Mouse (Mus musculus) gastrocnemius, postnatal 4 days (tissue): Measurements from ENCODE around the gene Hcn2. TPM values are rescaled to one million over a fixed set of nuclear protein-coding genes. Genes with fewer than 3 reads are reported as not detected.

Source experiments
- DNase-seq, 2 experiments: peaks; one replicate each; pipeline ENCODE4 v3.0.0; 2021 to 2022; ENCODE audit warnings: low spot score in 2 of 2, mixed read lengths in 2 of 2
- total RNA-seq, 2 experiments: library from RNA; stranded (reverse); gene quantifications; 2 replicates each; pipeline ENCODE4 v1.2.3; 2021

Hcn2 gene
- total RNA-seq, 2 experiments from 2014 or later: 0.96 TPM

DNA sequence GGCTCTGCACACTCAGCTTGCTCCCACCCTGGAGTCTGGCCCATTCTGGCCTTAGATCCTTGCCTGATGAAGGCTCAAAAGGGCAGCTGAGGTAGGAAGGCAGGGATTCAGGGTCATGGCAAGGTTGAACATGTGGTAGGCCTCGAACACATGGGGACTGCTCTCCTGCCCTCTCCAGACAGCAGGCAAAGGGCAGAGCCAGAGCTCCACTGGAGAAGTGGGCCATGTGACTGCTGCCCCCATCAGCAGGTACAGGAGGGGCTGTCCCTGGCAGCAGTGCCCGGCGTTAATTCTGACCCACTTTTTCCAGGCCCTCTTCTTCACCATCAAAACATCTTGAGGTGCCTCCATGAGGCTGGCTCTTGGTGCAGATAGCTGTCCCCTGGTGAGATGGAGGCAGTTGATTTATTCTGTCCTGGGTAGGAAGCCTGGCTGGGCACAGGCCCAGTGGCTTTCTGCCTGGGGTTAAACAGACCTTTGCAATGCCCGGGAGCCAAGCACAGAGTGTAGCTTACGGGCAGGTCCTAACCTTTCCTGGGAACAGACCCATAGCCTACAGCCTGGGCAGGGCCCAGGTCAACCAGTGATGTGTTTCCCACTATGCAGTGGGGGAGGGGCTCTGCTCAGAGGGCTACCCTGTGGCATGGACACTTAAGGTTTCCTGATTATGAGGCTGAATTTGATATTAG is 9.9 kb upstream of the Hcn2 start:
- DNase-seq: no peak

DNA sequence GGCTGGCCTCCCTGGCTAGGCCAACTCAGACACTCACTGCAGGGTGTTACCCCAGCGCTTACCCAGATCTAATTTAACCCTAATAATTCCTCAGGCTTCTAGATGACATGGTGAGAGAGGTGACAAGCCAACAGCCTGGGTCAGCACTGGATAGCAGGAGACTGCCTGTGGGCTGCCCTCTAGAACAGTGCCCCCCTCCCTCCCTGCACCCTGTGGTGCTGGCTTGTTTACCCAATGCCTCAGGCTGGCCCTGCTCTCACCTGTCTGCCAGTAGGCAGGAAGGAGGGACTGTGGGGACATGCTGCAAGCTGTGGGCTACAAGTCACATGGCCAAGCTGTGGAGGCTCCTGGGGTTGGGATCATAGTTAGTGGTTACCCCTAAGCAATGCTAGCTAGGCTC is 9.3 kb upstream of the Hcn2 start:
- DNase-seq: no peak

DNA sequence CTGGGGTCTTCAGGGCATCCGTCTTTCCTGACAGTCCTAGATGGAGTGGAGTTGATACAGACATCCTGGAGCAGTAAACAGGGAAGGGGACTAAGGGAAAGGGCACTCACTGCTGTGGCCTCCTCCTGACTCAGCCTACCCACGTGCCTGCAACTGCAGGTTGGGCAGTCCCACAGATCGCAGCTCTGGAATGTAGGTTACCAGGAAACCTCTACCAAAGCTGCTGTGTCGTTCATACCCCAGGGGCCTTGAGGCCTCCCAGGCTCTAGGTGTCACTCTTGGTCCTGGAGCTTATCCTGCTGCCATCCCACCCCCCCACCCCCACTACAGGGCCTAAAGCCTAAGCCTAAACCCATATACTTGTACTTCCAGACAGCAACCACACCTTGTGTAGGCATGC is 8.7 kb upstream of the Hcn2 start:
- DNase-seq: no peak

DNA sequence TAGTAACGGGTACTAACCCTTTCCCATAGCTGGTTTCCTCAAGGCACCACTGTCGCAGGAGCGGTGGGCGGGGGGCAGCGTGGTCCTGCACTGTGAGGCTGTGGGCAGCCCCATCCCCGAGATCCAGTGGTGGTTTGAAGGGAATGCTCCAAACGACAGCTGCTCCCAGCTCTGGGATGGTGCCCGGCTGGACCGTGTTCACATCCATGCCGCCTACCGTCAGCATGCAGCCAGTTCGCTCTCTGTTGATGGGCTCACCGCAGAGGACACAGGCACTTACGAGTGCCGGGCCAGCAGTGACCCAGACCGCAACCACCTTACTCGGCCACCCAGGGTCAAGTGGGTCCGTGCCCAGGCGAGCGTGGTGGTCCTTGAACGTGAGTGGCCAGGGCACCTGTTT is 7.8 kb upstream of the Hcn2 start:
- no peak for DNase-seq

DNA sequence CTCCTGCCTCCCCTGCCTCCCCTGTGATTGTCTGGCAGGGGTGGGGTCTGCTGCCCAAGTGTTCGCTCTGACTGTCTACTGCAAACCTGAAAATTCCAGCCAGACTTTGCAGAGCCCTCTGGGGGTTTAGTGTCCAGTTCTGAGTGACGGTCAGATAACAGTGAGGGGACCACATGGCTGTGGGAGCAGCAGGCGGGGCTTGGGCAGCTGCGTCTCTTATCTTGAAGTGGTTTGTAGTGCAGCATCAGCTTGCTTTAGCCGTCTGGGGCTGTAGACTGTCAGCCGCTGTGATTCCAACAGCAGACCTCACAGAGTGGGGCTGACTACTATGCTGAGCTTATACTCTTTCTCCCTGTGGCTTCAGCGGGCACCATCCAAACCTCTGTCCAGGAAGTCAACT is 7.1 kb upstream of the Hcn2 start:
- no peak for DNase-seq

DNA sequence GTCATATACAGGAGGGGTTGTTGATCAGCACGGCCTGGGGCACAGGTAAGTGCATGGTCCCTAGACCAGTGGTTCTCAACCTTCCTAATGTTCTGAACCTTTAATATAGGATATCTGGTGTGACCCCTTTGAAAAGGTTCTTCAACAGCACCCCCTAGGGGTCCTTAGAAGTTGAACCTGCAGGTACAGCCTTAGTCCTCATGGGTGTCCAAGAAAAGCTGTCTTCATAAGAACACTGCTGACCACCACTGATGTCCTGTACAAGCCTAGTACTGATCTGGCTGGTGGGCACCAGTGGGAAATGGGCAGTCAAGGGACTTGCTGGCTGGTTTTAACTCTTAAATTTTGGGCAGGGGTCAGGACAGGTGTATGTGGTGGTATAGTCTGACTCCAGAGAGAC is 4.4 kb upstream of the Hcn2 start:
- no peak for DNase-seq

DNA sequence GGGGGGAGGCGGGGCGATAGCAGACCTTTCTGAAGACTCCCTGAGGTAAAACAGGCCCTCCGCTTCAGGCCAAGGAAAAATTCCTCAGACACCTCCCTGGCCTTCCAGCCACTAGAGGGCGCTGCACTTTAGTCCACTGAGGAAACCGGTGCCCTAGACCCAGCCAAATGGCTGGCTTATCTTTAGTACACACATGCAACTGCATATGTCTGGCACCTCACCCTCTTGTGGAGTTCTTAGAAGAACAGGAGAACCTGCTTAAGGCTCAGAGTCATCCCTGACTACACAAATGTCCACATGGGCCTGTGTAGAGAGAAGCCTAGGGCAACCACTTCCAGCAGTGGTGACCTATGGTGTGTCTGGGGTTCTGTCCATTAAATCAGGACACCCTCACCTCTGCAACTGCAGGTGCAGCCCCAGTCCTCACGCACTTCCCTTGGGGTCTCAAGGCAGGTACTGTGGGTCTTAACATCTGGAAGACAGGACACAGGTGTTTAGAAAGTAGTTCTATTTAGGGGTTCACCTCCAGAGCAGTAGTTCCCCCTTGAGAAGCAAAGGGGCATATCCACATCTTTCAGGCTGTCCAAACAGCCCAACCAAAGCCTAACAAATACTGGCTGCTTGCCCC is 3.8 kb upstream of the Hcn2 start:
- peak; percentile 68 to 79 for DNase-seq

DNA sequence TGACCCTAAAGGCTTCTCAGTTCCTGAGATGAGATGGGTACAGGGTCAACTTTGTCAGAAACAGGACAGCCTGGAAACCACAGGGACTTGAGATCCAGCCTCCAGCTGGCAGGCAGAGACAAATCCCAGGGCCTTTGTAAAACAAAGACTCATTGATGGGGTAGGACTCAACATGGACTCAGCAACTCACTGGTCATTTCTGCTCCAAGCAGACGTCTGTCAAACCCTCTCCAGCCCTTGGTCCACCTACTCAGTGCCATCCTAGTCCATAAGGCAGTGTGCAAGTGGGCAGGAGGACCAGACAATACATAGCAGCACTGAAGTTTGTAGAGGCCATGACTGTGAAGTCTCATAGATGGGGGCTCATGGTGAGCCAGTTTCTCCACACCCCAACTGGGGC is 3.3 kb upstream of the Hcn2 start:
- no peak for DNase-seq

DNA sequence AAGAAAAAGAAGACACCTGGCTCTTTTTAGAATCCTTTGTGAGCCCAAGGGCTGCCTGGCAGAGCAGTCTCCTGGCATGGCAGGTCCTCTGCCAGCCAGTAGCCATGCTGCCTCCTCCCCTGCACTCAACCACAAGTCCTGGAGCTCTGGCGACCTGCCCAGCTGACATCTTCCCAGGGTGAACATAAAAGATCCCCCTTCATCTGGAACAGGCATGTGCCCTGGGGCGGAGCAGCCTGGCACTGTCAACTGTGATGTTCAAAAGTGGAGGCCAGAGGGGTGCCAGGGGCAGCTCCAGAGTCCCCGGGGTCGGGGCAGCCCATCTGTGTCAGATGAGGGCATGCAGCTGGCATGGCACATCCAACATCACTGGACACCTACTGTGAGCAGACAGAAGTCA is 1.4 kb upstream of the Hcn2 start:
- DNase-seq: no peak

DNA sequence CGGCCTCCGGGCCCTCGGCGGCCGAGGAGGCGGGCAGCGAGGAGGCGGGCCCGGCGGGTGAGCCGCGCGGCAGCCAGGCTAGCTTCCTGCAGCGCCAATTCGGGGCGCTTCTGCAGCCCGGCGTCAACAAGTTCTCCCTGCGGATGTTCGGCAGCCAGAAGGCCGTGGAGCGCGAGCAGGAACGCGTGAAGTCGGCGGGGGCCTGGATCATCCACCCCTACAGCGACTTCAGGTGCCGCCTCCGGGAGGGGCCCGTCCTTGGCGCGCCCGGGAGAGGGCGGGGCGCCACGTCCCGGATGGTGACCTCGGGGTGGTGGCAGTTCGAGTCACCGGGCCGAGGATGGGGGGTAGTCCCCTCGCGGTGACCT is 538 bp downstream of the Hcn2 start:
- no peak for DNase-seq

DNA sequence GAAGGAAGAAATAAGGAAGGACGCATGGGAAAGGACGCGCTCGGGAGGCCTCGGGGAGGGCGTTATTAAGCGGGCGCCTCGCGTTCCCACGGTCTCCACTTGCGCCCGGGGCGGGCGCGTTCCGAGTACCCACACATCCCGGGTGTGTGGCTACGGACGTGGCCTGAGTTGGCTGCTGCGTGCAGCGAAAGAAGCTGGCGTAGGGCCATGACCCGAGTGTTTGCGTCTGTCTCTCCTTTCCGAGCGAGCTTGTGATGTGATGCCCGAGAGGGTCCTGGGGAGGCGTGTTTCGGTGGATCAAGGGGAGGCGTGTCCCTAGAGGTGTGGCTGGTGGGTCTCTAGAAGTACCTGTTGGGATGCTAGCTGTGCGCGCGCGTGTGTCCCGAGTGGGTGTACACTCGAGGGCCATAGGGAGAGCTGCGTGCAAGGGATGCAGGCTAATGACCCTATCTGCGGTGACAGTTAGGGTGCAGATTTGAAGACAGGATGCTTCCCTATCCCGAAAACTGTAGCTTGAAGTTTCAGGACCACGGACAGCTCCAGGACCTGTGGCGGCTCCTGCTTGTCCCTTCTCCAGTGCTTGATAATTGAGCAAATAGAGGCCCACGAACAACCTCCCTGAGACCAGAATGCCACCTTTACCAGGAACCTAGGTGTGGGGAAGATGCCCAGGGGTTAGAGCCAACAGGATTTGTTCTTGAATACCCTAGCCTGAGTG is 1.4 kb downstream of the Hcn2 start:
- peak; percentile 56 to 78 for DNase-seq

DNA sequence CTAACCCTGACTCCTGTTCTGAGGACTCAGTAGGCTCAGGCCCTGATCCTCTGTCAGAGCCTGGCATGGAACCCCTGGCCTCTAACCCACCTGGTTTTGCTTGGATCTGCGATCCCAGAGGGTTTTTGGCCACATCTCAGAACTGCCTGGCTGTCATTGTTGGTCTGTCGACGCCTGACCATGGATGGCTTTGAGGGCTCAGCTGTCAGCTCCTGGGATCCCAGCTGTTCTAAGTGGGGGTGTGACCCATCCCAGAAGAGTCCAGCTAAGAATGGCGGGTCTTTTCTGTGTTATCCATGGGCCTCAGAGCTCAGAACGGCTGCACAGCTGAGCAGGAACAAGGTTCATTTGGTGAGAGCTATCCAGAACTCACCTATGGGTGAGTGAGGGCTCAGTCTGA is 4.7 kb downstream of the Hcn2 start:
- DNase-seq: no peak

DNA sequence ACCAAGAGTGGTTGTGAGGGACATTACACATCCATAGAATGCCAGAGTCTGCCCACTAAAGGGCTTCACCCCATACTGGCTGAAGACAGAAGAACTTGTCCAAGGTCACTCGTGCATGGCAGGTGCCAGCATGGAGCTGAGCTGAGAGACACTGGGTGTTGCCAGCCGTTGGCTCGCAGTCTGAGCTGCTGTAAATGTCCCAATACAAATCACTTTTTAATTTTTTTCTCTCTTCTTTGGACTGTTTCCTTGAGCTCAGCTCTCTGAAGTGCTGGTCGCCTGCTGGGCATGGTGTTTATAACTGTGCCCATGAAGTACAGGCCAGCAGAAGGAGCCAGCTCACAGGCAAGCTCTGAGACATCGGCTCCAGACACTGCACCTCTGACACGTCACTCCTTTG is 6.6 kb downstream of the Hcn2 start:
- no peak for DNase-seq

DNA sequence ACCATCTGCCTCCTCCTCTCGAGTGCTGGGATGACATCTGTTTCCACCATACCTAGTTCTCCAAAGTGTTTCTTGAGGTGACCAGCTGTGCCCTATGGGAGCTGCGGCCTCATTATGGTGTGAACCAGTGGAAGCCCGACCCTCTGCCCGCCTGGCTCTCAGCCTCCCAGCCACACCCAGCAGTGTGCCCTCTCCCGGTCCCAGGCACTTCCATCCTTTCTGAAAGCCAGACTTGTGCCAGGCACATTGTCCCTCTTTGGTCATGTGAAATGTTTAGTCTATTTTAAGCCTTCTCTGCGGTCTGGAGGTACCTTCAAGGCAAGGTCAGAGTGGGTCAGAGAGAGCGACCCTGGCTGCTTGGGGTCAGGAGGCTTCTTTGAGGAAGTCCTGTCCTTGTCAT is 7.3 kb downstream of the Hcn2 start:
- DNase-seq: no peak

DNA sequence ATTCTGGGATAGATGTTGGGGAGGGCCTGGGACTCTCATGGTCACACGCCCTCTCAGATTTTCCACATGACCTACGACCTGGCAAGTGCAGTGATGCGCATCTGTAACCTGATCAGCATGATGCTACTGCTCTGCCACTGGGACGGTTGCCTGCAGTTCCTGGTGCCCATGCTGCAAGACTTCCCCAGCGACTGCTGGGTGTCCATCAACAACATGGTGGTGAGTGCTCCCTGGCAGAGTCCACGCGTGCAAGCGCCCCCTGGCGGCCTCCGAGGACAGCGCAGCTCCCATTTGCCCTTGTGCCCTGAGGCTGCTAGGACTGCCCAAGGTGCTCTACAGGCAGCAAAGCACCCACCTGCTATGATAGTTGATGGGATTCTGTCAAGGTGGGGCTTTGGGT is 9.7 kb downstream of the Hcn2 start:
- DNase-seq: peak in 1 of 2 experiments; percentile 48

DNA sequence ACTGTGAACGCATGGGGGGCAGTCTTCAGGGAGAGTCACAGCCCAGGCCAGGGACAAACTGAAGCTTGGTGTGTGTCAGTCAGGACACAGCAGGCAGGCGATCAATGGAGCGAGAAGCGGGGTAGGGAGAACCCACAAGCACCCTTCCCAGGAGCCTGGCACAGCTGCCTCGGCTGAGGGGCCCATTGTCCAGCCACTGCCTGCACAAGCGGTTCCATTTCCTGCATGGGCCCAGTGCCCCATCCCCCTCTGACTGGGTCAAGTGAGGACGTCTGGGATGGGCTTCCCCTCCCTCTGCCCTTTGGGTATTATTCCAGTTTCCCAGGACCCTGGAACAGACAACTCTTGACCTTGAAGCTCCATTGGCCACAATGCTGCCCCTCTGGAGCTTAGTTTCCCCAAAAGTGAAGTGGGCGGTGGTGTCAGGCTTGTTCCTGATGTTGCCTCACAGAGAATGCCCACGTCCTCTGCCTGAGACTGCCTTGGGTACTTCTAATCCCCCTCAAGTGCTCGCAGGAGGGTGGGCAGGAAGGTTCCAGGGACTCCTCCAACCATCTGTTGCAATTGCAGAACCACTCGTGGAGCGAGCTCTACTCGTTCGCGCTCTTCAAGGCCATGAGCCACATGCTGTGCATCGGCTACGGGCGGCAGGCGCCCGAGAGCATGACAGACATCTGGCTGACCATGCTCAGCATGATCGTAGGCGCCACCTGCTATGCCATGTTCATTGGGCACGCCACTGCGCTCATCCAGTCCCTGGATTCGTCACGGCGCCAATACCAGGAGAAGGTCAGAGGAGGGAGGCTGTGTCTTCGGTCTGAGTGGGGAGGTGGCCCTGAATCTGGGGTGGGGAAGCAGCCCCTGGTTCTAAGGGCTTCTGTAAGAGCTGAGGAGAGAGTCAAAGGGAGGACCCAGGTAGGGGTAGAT is 12.2 kb downstream of the Hcn2 start:
- no peak for DNase-seq

DNA sequence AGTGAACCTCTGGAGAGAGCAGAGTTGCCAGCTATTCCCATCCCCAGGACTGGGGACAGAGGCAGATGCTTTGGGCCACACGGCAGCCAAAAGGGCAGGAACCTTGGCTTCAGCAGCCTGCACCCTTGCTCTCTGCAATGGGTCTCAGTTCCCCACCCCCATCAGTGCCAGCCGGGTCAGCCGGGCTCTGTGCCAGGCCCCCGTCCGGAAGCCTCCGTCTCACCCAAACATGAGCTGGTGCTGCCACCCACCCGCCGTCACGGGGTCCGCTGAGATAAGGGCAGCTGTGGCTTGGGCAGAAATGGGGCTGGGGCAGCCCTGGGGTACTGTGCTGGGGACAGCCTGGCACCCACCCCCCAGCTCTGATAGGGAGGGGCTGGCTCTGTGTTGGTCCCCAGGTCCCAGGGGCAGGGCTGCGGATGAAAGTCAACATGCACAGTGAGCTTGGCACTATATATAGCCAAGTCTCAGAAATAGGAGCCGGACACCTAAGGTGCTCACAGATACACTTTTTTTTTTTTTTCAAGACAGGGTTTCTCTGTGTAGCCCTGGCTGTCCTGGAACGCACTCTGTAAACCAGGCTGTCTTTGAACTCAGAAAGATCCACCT is 13.0 kb downstream of the Hcn2 start:
- DNase-seq: peak in 1 of 2 experiments; percentile 24

DNA sequence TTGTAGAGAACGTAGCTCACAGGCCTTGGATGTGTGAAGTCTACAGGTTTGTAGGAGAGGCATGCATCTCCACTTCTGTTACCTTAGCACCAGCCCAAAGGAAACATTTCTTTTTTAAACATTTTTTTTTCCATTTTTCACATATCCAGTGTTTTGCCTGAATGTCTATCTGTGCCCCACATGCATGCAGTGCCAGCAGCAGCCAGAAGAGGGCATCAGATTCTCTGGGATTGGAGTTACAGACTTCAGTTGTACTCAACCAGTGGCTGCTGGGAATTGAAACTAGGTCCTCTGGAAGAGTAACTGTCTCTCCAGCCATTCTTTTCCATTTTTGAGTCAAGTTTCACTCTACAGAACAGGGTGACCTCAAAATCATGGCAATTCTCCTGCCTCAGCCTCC is 16.1 kb downstream of the Hcn2 start:
- DNase-seq: no peak

DNA sequence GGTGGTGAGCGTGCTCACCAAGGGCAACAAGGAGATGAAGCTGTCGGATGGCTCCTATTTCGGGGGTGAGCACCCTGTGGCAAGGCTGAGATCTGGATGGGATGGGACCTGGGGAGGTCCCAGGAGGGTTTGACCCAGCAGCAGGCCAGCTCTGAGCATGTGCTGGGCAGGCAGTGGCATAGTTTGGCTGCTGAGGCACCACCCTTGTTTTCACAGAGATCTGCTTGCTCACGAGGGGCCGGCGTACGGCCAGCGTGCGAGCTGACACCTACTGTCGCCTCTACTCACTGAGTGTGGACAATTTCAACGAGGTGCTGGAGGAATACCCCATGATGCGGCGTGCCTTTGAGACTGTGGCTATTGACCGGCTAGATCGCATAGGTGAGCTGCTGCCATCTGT is 17.4 kb downstream of the Hcn2 start:
- DNase-seq: no peak

DNA sequence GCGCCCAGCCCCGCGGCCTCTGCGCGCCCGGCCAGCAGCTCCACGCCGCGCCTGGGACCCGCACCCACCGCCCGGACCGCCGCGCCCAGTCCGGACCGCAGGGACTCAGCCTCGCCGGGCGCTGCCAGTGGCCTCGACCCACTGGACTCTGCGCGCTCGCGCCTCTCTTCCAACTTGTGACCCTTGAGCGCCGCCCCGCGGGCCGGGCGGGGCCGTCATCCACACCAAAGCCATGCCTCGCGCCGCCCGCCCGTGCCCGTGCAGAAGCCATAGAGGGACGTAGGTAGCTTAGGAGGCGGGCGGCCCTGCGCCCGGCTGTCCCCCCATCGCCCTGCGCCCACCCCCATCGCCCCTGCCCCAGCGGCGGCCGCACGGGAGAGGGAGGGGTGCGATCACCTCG is 18.9 kb downstream of the Hcn2 start:
- DNase-seq: no peak

DNA sequence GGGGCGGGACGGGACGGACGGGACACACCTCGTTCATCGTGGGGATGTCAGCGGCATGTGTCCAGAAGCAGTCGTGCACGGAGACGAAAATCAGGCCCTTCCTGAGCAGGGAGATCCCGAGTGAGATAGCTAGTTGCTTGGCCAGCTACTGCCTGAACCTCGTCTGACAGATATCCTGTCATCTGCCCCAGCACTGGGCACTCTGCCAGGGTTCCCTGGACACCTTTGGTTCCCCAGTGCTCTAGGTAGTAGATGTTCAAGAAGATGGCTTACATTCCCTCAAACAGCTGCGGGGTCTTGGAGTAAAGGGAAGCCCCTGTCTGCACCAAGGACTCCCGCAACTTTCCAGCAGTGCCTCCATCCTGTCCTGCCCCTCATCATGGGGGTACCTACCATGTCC is 20.3 kb downstream of the Hcn2 start:
- no peak for DNase-seq
